Mouse (Mus musculus): Measurements from ENCODE around the gene Casq1. TPM values are rescaled to one million over a fixed set of nuclear protein-coding genes. Genes with fewer than 3 reads are reported as not detected.

The Casq1 gene
- total RNA-seq, 2 experiments from 2014 or later = 0.46 TPM; not detected in 1

- DNase-seq = no peak
Measured at GRCm38 (mm10) chr1:172183056-172183455, 36.6 kb downstream of the Casq1 start.

DNA sequence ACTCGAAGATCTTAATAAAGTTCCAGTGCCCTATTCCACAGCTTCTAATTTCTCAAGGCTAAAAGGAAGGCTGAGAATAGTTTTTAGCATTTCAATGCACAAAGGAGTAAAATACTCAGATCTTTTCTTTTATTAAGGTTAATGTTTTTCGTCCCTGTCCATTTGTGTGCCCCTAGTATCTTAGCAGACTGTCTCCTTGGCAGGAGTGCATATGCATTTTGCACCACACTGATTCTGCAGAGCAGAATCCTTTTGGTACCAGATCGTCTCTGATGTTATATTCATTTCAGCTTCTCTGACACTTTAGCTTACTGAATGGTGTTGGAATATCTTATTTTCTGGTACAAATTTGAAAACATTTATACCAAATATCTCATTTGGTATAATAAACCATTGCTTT lies 37.9 kb downstream of the Casq1 start:
- DNase-seq = no peak

DNA sequence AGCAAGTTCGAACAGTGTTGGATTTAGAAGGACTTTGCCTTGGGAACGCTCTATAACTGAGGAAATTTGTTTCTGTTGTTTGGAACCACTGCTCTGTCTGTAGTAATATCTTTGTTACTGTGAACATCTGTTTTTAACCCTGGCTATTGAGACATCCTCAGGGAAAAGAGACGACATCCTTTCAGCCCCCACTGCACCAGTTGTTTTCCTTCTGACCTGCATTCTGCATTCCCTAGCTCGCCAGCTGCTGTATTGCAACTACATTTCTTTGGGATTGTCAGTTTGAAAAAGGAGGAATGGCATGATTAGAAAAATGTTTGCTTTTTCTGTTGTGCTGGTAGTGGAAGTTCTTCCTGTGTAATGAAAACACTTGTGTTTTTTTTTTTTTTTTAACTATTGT lies 38.8 kb downstream of the Casq1 start:
- no peak for DNase-seq

GRCm38 (mm10) chr1:172179102-172179501 lies 40.6 kb downstream of the Casq1 start:
- DNase-seq = no peak

DNA sequence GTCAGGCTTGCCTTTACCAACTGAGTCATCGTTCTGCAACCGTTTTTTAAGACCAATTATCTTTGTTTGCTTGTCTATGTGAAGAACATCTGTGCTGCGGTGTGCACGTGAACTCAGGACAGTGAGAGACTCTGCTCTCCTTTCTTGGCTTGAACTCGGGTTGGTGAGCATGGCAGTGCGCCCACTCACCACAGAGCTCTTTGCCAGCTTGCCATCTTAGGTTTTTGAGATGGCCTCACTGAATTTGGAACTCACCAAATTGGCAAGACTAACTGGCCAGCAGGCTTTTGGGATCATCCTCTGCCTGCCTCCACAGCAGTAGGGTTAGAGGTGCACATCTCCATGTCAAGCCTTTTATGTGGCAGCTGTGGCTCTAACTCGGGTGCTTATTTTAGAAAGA lies 41.9 kb downstream of the Casq1 start:
- DNase-seq = no peak

GRCm38 (mm10) chr1:172173181-172173580 lies 46.5 kb downstream of the Casq1 start:
- DNase-seq = no peak

DNA sequence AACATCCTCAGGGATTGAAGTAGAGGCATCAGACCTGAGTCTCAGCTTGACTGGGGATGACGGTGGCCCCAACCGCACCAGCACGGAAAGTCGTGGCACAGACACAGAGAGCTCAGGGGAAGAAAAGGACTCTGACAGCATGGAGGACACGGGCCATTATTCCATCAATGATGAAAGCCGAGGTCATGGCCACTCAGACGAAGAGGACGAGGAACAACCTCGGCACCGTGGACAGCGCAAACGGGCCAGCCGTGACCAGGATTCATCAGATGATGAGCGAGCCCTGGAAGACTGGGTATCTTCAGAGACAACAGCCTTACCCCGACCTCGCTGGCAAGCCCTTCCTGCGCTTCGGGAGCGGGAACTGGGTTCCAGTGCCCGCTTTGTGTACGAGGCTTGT lies 47.3 kb downstream of the Casq1 start:
- DNase-seq = peak; percentile 49 to 55

DNA sequence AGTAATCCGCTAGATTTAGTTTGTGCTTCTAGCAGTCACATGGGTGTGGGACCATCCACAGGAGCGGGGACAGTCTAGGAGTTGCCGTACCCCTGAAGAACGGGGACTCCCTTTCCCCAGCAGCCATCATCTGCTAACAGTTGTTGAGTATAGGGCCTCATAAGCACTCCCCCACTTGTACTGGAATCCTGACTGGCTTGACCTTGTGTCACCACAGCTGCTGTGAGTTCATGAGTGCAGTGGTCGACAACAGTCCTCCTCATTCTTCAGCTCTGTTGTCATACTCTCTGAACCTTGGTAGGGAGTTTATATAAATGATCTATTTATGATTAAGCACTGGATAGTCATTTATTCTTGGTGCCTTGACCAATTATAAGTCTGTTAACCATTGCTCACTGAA lies 49.9 kb downstream of the Casq1 start:
- DNase-seq = peak in 1 of 2 experiments; percentile 21

- no peak for DNase-seq
Measured at GRCm38 (mm10) chr1:172167911-172168310, 51.8 kb downstream of the Casq1 start.

DNA sequence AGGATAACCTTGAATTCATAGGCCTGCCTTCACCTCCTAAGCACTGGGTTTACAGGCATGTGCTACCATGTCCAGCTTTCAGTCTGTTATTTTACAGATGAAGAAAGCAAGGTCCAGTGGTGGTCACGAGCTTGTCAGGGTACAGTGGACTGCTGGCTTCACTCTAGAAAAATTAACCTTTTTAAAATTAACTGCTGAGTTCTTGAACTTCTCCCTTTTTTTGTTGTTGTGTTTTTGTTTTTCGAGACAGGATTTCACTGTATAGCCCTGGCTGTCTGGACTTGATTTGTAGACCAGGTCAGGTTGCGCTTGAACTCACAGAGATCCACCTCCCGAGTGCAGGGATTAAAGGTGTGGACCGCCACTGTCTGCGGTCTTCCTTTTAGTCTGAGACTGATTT lies 56.7 kb downstream of the Casq1 start:
- DNase-seq = no peak

DNA sequence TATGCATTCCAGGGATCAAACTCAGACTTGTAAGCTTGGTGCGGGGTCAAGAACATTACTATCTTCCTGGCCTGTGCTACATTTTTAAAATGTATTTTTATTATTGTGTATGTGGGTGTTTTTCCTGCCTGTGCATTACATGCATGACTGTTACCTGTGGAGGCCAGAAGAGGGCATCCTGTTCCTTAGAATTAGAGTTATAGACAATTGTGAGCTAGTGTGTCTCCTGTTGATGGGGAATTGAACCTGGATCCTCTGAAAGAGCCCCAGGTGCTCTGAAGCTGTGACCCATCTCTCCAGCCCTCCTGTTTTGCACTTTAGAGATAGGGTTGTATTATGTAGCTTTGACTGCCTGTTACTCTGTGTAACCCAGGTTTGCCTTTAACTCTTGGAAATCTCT lies 57.7 kb downstream of the Casq1 start:
- DNase-seq = no peak

DNA sequence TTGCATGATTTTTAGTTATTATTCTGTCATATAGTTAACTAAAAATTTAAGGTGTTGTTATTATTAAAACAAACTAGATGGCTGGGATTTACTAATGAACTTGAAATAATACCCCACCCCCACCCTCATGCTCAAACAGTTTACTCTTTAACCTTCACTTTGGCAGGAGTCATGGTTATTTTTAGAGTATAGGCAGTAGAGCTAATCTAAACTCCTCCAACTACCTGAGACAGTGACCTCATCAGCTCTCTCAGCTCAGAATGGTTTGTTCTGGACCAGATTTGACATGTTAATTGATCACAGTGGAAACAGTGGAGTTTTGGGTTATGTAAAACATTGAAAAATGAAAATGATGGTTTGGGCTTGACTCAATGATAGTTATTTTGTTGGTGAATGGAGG lies 59.2 kb downstream of the Casq1 start:
- no peak for DNase-seq

DNA sequence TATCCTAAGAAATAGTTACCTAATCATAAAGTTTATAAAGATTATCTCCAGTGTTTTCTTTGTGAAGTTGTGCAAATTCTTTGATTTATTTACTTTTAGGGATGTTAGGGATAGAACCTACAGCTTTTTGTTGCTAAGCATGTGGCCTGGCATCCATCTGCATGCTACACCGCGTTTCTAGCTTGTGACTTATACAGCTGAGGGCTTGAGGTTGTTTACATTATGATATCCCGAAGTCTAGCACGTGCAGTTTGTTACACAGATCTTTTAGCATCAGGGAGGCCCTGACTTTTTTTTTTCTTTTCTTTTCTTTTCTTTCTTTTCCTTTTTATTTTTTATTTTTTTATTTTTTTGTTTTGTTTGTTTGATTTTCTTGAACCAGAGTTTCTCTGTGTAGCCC lies 59.7 kb downstream of the Casq1 start:
- DNase-seq = no peak

Other genes with a start within 250 kb of the Casq1 start
- gene Vangl2, start 191.4 kb downstream of the Casq1 start, total RNA-seq (2021) = 1 to 10 TPM; 2.5 to 5.7 TPM
- not detected for gene Nhlh1, start 162.3 kb downstream of the Casq1 start, total RNA-seq (2021)
- gene Copa, start 137.3 kb downstream of the Casq1 start, total RNA-seq (2021) = 100 to 1,000 TPM; 178 to 197 TPM
- 100 to 1,000 TPM in 1 of 2 experiments, 10 to 100 TPM in 1; 94.4 to 101 TPM for gene Ncstn, start 137.1 kb downstream of the Casq1 start, total RNA-seq (2021)
- 100 to 1,000 TPM; 112 to 147 TPM for gene Pex19, start 93.1 kb downstream of the Casq1 start, total RNA-seq (2021)
- gene Dcaf8, start 71.8 kb downstream of the Casq1 start, total RNA-seq (2021) = 100 to 1,000 TPM; 108 to 143 TPM
- 10 to 100 TPM; 53.9 to 62.1 TPM for gene Pea15a, start 13.1 kb downstream of the Casq1 start, total RNA-seq (2021)
- gene Atp1a4, start 38.5 kb upstream of the Casq1 start, total RNA-seq (2021) = 1 to 10 TPM in 1 of 2 experiments, under 1 TPM in 1; 0.53 to 1.4 TPM
- 10 to 100 TPM; 24.9 to 39.2 TPM for gene Igsf8, start 41.8 kb upstream of the Casq1 start, total RNA-seq (2021)
- 100 to 1,000 TPM; 134 to 155 TPM for gene Atp1a2, start 78.2 kb upstream of the Casq1 start, total RNA-seq (2021)
- under 1 TPM in 1 of 2 experiments, not detected in 1; 0.23 TPM for gene Kcnj9, start 109.5 kb upstream of the Casq1 start, total RNA-seq (2021)
- under 1 TPM; 0.46 to 0.56 TPM for gene Kcnj10, start 121.3 kb upstream of the Casq1 start, total RNA-seq (2021)
- 10 to 100 TPM; 11.2 to 13.2 TPM for gene Pigm, start 156.7 kb upstream of the Casq1 start, total RNA-seq (2021)

Data from adrenal gland, postnatal 36 days (tissue).